Mouse (Mus musculus): ENCODE data around the gene Sh2d1b1.

- TF ChIP-seq EP300 (optimal IDR thresholded peaks at IDR 0.05), result no peak
- no peak for TF ChIP-seq CTCF (IDR thresholded peaks at IDR 0.05; ENCODE audit: low read depth)
These were observed at the start of gene Sh2d1b1 for GRCm38 (mm10) chr1:170277016-170277415.
